Mouse (Mus musculus): ENCODE data around the gene Olfr1508.

- TF ChIP-seq CTCF (IDR thresholded peaks at IDR 0.05; ENCODE audit: control insufficient read depth, insufficient read depth, insufficient replicate concordance, low read depth, low read length) (no peak), POLR2A (IDR thresholded peaks at IDR 0.05; ENCODE audit: control insufficient read depth, low read depth, low read length) (no peak)
These were observed 24.6 kb downstream of the Olfr1508 start, which contains the start of gene Olfr1509 for GRCm38 (mm10) chr14:52442690-52443089.

All from testis, adult 2 months (tissue).